Mouse (Mus musculus) liver, postnatal 0 days (tissue): ENCODE data around the gene Mrap.

Experiments used
- CTCF ChIP-seq: sonication (generic); IDR thresholded peaks from 2 replicates; pipeline ENCODE4 v1.5.1; 2016; ENCODE audit warnings: antibody characterized with exemption, low read depth
- EP300 ChIP-seq: IDR thresholded peaks from 2 replicates; pipeline ENCODE4 v1.6.1; 2016; ENCODE audit warnings: antibody characterized with exemption, low read depth, mild to moderate bottlenecking

GRCm38 (mm10) chr16:90724051-90724450, 14.0 kb upstream of the Mrap start:
- TF ChIP-seq CTCF, result no peak
- no peak for TF ChIP-seq EP300
